Mouse (Mus musculus) testis, adult 2 months (tissue): Measurements from ENCODE around the gene B3galt1.
A peak's percentile ranks its signal among the peaks of the same experiment; 100 is the strongest.

ENCODE experiments used
- CTCF ChIP-seq: fragments of 200-500 bp; IDR thresholded peaks from 2 replicates; pipeline ENCODE4 v1.5.1; 2012; ENCODE audit warnings: low read depth, mild to moderate bottlenecking, inconsistent platforms, low read length, moderate library complexity; ENCODE audit not compliant: control insufficient read depth, insufficient read depth, insufficient replicate concordance
- POLR2A ChIP-seq: fragments of 200-500 bp; IDR thresholded peaks from 2 replicates; pipeline ENCODE4 v1.6.1; 2012; ENCODE audit warnings: low read depth, mild to moderate bottlenecking, inconsistent platforms, low read length, moderate library complexity; ENCODE audit not compliant: control insufficient read depth

DNA sequence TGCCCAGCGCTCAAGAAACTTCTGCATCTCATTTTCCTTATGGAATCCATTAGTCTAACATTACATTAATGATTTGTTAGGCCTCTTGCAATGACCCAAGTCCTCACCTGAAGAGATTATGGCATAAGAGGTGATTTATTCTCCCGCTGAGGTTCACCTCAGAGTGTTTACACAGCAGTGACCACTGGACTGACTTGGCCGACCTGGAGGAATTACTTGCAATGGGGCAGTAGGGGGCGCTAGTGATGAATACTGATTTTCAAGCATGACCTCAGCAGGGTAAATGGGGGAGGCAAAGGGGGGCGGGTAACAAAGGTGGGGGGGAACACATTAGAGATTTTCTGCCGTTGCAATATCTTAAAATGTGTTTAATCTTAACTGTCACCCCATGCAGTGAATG lies 559.1 kb downstream of the B3galt1 start:
- TF ChIP-seq CTCF (peak; percentile 65; the same call in 1 of the 2 replicates), POLR2A (no peak)
